Mouse (Mus musculus) cerebellum, postnatal 14 days (tissue): ENCODE data around the gene Cabp2.
A peak's percentile ranks its signal among the peaks of the same experiment; 100 is the strongest.
"Not testable (repeated sequence)": the region's sequence is repeated elsewhere in the genome, so short reads cannot be mapped to it uniquely, and the experiment has no call there.

ENCODE experiments used
- DNase-seq, 2 experiments: peaks; one replicate each; pipeline ENCODE4 v3.0.0; 2021; ENCODE audit warnings: mixed read lengths in 2 of 2

The Cabp2 gene

DNA sequence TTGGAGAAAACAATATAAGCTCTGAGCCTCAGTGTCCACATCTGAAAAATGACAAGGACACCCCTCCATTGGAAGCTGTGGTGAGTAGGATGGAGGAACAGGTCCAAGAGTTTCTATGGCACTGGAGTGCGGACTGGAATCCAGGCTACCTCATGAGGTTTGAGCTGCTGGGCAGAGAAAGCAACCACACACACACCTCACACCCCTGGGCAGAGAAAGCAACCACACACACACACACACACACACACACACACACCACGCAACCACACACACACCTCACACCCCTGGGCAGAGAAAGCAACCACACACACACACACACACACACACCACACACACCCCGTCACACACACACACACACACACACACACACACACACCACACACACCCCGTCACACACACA is 43.9 kb downstream of the Cabp2 start:
- DNase-seq, result not testable (repeated sequence)

- peak; percentile 98 to 99 for DNase-seq
Measured at GRCm38 (mm10) chr19:4125741-4126696, 44.6 kb downstream of the Cabp2 start, which contains the start of gene Aip. Aip (minus strand) TSS chr19:4125858.

- no peak for DNase-seq
Measured at GRCm38 (mm10) chr19:4126759-4127495, 45.5 kb downstream of the Cabp2 start.

GRCm38 (mm10) chr19:4129462-4129861 is 48.1 kb downstream of the Cabp2 start:
- DNase-seq, result no peak

DNA sequence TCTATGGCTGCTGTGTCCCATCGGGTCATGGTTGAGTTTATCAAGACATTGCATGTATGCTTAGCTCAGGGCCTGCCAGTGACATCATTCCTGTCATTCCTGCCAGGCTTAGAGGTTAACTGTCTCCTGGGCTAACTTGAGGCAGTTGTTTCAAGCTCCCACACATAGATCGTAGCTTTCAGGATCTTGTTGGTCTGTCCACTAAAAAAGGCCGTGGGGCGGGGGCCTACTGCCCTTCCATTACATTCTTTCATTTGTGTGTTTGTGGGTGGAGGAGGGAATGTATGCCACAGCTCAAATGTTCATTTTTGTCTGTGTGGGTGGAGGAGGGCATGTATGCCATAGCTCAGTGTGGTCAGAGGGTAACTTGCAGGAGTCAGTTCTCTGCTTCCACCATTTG is 48.7 kb downstream of the Cabp2 start:
- DNase-seq, result no peak

DNA sequence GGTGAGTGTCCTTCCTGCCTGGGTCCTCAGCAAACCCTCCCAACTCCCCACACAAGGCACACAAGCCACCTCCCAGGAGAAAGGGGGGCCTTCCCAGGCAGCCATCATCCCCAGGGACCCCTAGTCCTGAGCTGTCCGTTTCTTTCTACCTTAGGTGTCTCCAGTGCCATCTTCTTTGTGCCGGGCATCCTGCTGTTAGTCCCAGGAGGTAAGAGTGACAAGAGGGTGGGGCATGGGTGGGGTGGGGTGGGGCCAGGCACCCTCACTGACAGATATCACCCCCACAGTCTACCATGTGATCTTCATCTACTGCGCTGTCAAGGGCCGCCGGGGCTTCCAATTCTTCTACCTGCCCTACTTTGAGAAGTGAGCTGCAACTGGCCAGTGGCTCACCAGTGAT is 49.7 kb downstream of the Cabp2 start:
- DNase-seq, result no peak

GRCm38 (mm10) chr19:4131768-4132167 is 50.4 kb downstream of the Cabp2 start:
- no peak for DNase-seq

DNA sequence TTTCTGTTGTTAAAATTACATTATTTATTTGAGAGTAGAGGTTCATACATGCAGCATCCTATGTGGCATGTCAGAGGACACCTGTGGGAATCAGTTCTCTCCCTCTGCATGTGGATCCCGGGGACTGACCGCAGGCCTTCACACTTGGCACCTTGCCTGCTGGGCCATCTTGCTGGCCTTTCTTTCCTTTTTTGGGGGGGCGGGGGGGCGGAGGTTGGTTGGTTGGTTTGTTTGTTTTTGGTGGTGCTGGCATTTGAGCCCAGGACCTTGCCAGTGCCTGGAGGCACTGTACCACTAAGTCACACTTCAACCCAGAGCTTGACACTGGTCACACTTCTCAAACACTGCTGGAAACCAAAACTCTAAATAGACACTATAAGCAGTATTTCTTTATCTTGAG is 53.0 kb downstream of the Cabp2 start:
- DNase-seq, result no peak

DNA sequence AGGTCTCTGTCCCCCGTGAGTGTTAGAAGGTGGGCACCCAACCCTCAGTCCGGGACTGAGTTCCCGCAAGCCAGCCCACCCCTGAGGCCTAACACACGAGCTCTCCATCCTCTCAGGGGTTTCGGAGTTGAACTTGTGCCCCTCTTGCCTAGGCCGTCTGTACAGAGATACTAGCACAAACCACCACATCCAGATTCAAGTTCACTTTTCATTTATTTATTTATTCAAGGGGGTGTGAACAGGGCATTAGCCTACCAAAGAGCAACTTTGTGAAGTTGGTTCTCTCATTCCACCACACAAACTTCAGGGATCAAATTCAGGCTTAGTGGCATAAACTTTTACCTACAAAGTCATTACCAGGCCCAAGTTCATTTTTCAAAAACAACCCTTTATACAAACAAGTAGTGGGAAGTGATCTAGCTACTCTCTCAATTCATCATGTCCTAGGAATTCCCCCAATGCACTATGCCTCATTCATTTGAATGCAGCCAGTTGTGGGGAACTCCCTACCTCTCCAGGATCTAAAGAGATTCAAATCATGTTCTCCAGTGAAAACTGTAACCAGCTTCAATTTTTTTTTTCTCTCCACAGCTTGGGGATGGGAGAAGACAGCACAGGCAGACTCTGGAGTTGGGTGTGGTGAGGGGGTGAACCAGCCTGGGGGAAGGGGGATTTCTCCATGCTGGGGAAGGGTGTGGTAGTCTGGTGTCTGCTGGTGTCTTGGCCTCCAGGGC is 54.0 kb downstream of the Cabp2 start:
- not testable (repeated sequence) for DNase-seq

- DNase-seq, result peak in 1 of 2 experiments; percentile 20
Measured at GRCm38 (mm10) chr19:4135963-4136345, 54.6 kb downstream of the Cabp2 start.

- DNase-seq, result no peak
Measured at GRCm38 (mm10) chr19:4136463-4136862, 55.1 kb downstream of the Cabp2 start.
